Mouse (Mus musculus) midbrain, postnatal 0 days (tissue): ENCODE measurements around the gene Atf1. TPM values are rescaled to one million over a fixed set of nuclear protein-coding genes. Genes with fewer than 3 reads are reported as not detected.

Experiments
- ATAC-seq: fragments of 200-750 bp; cut with Nextera tagmentation; 2 replicates; pipeline ENCODE4 v1.8.0; 2017; ENCODE audit warnings: moderate number of reproducible peaks, mild to moderate bottlenecking, moderate TSS enrichment, moderate library complexity; ENCODE audit not compliant: low FRiP score
- DNase-seq: peaks from one replicate; pipeline ENCODE4 v3.0.0-alpha.2; 2015; ENCODE audit warnings: low spot score
- H3K27ac ChIP-seq: fragments of 300-500 bp; sonication (generic); 2 replicates; pipeline ENCODE4 v1.5.1; 2014; ENCODE audit warnings: low read depth, mild to moderate bottlenecking, low read length, mixed read lengths
- H3K27me3 ChIP-seq: fragments of 300-500 bp; sonication (generic); 2 replicates; pipeline ENCODE4 v1.6.1; 2014; ENCODE audit warnings: low read length, control low read depth, mixed read lengths; ENCODE audit not compliant: insufficient read depth
- H3K36me3 ChIP-seq: fragments of 300-500 bp; sonication (generic); 2 replicates; pipeline ENCODE4 v1.6.1; 2014; ENCODE audit warnings: low read length, control low read depth, mixed read lengths; ENCODE audit not compliant: insufficient read depth
- H3K4me1 ChIP-seq: fragments of 300-500 bp; sonication (generic); 2 replicates; pipeline ENCODE4 v1.6.1; 2014; ENCODE audit warnings: mild to moderate bottlenecking, control low read depth, antibody characterized with exemption, low read length, mixed read lengths; ENCODE audit not compliant: insufficient read depth
- H3K4me2 ChIP-seq: fragments of 300-500 bp; sonication (generic); 2 replicates; pipeline ENCODE4 v1.6.1; 2014; ENCODE audit warnings: low read depth, mild to moderate bottlenecking, low read length, mixed read lengths; ENCODE audit not compliant: poor library complexity, severe bottlenecking
- H3K4me3 ChIP-seq: fragments of 300-500 bp; sonication (generic); 2 replicates; pipeline ENCODE4 v1.5.1; 2014; ENCODE audit warnings: low read depth, mild to moderate bottlenecking, low read length, moderate library complexity
- H3K9ac ChIP-seq: fragments of 300-500 bp; sonication (generic); replicated peaks from 2 replicates; pipeline ENCODE4 v1.6.1; 2014; ENCODE audit warnings: mild to moderate bottlenecking, low read length, moderate library complexity, mixed read lengths; ENCODE audit not compliant: poor library complexity, severe bottlenecking
- H3K9me3 ChIP-seq: fragments of 300-500 bp; sonication (generic); 2 replicates; pipeline ENCODE4 v1.6.1; 2016; ENCODE audit warnings: low read length, control low read depth
- CTCF ChIP-seq: IDR thresholded peaks from 2 replicates; pipeline ENCODE4 v1.5.1; 2016; ENCODE audit warnings: antibody characterized with exemption, mild to moderate bottlenecking
- WGBS: fragments of 180-500 bp; shearing (Covaris S2); extraction: QIAGEN DNeasy Blood & Tissue Kit; methylation state at CpG from one replicate; pipeline ENCODE4 v1.1.7; 2014; 5-methylcytosine and 5-hydroxymethylcytosine counted together
- polyA plus RNA-seq: library from polyadenylated mRNA; unstranded; fragments of >200 nt; fragmentation: Nextera tagmentation; extraction: Ambion mirVana; gene quantifications from 2 replicates; pipeline ENCODE4 v1.2.1, GENCODE M21; 2015
- total RNA-seq: library from RNA; depleted of rRNA; stranded (reverse); fragments of >200 nt; gene quantifications from 2 replicates; pipeline ENCODE4 v1.2.3, GENCODE M21; 2014

The Atf1 gene
- total and polyA plus RNA-seq, 2 experiments from 2014 or later = 9.8 to 15.8 TPM

DNA sequence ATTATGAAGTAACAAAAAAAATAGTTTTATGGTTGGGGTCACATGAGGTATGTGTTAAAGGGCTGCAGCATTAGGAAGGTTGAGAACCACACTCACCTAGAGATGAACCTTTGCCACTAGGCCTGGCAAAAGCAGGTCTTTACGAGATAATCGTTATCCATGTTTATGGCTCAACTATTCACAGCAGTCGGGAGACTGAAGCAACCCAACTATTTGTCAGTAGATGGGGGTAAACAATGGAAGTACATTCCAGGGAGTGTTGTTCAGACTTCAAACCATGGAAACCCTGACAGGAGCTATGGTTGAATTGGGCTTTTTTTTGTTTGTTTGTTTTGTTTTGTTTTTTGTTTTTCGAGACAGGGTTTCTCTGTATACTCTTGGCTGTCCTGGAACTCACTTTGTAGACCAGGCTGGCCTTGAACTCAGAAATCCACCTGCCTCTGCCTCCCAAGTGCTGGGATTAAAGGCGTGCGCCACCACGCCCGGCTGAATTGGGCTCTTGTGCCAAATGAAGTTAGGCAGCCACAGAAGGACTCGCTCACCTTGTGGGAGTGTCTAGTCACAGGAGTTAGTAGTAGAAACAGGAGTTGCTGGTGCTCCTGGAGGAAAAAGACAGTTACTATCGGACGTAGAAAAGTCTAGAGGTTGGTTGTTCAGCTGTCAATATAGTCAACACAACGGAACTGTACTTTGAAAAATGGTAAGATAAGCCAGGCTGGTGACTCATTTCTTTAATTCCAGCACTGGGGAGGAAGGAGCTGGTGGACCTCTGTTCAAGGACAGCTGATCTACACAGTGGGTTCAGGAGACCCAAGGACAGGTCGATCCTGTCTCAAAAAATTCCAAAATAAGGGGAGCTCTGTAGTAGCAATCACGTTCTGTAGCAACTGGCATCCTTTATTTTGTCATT, 4.3 kb downstream of the Atf1 start:
- H3K27ac ChIP-seq = no peak overlapping the region
- peaks cover 8% of the 10 kb centered on the region; the same call in 1 of the 2 replicates for H3K4me1 ChIP-seq
- H3K4me2 ChIP-seq = no peak overlapping the region
- H3K36me3 ChIP-seq = peaks cover 13% of the 10 kb centered on the region; the same call in 1 of the 2 replicates
- WGBS = 95% methylated on average over 14 of the region's 14 CpGs
- DNase-seq (no peak), ATAC-seq (no peak)
- no peak overlapping the region for H3K4me3 ChIP-seq
- no peak for TF ChIP-seq CTCF
- H3K9ac ChIP-seq = no peak overlapping the region
- no peaks in the 10 kb centered on the region for H3K9me3 ChIP-seq
- H3K27me3 ChIP-seq = no peaks in the 10 kb centered on the region

- H3K9ac ChIP-seq = no peak overlapping the region
- ATAC-seq (no peak), DNase-seq (no peak)
- H3K36me3 ChIP-seq = peaks cover 18% of the 10 kb centered on the region
- no peak for TF ChIP-seq CTCF
- no peak overlapping the region for H3K4me2 ChIP-seq
- H3K4me3 ChIP-seq = no peak overlapping the region
- H3K27me3 ChIP-seq = no peaks in the 10 kb centered on the region
- no peaks in the 10 kb centered on the region for H3K9me3 ChIP-seq
- H3K4me1 ChIP-seq = no peaks in the 10 kb centered on the region
- no peak overlapping the region for H3K27ac ChIP-seq
- 93% methylated on average over 11 of the region's 12 CpGs for WGBS
Measured at GRCm38 (mm10) chr15:100235208-100235965, 7.8 kb downstream of the Atf1 start.

DNA sequence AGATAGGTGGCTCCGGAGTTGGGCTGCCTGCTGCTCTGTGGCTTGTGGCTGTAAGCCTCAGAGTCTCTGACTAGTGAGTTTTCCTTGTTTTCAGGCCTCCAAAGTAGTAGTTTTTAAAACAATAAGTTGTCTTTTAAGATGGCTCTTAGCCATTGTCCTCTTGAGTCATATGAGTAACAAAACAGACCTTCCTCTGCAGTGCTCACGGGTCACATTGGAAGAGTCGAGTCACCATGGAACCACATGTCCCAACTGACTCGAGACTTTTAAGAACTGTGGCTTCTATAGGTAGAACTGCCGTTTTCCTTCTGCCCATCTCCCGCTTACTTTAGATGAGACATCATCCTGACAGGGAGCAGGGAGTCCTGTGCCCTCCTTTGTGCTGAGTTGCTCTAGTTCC, 9.3 kb downstream of the Atf1 start:
- H3K27ac ChIP-seq = no peak overlapping the region
- TF ChIP-seq CTCF = no peak
- no peak overlapping the region for H3K4me2 ChIP-seq
- DNase-seq (no peak), ATAC-seq (no peak)
- no peaks in the 10 kb centered on the region for H3K4me1 ChIP-seq
- no peaks in the 10 kb centered on the region for H3K9me3 ChIP-seq
- H3K27me3 ChIP-seq = no peaks in the 10 kb centered on the region
- 94% methylated on average over 6 of the region's 6 CpGs for WGBS
- H3K36me3 ChIP-seq = peaks cover 24% of the 10 kb centered on the region
- H3K4me3 ChIP-seq = no peak overlapping the region
- H3K9ac ChIP-seq = no peak overlapping the region

- Histone ChIP-seq H3K4me3 (no peak overlapping the region), H3K4me1 (no peaks in the 10 kb centered on the region), H3K27ac (no peak overlapping the region), H3K27me3 (no peaks in the 10 kb centered on the region), H3K9me3 (no peaks in the 10 kb centered on the region), H3K9ac (no peak overlapping the region), H3K4me2 (no peak overlapping the region), H3K36me3 (peaks cover 21% of the 10 kb centered on the region)
- DNase-seq (no peak), ATAC-seq (no peak)
- 91% methylated on average over 6 of the region's 6 CpGs for WGBS
- no peak for TF ChIP-seq CTCF
Measured at GRCm38 (mm10) chr15:100241780-100242179, 14.2 kb downstream of the Atf1 start.

DNA sequence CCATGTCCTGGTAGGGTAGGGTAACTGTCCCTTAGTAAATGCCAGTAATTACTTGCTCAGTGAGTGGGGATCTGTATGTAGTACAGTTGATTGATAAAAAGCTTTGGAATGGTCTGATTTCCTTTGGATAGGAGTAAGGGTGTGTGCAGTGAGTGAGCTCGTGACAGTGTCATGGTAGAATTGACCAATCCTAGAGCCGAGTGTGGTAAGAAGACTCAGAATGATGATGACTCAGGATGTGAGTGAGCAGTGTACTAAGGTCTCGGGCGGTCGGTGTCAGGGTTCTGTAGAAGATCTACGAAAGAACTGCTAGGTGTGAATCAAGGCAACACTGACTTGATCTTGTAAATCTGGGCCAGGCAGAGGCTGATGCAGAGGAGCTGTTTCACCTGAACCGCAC, 18.3 kb downstream of the Atf1 start:
- DNase-seq (no peak), ATAC-seq (no peak)
- Histone ChIP-seq H3K4me2 (no peak overlapping the region), H3K9me3 (no peaks in the 10 kb centered on the region), H3K4me3 (no peak overlapping the region), H3K9ac (no peak overlapping the region), H3K4me1 (no peaks in the 10 kb centered on the region), H3K36me3 (peaks cover 19% of the 10 kb centered on the region), H3K27ac (no peak overlapping the region), H3K27me3 (no peaks in the 10 kb centered on the region)
- TF ChIP-seq CTCF = no peak
- WGBS = 95% methylated on average over 7 of the region's 7 CpGs

DNA sequence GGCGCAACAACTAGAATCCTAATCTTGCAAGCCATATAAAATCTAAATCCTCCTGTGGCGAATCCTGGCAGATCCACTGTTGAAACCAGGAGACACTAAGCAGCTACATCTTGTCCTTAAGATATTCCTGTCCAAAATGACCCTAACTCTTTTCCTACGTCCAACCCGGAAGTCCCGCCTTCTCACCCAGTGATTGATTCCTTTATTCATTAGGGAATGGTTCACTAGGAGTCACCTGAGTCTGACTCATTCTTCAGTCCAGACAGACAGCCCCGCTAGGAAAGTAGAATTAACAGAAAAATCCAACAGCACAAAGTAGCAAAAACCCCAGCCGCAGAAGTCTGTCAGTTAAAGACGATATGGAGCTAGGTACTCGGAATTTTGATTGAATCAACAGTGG, 19.7 kb downstream of the Atf1 start:
- Histone ChIP-seq H3K36me3 (peaks cover 19% of the 10 kb centered on the region), H3K9ac (no peak overlapping the region), H3K4me2 (no peak overlapping the region), H3K4me3 (no peak overlapping the region), H3K27me3 (no peaks in the 10 kb centered on the region), H3K27ac (no peak overlapping the region), H3K4me1 (no peaks in the 10 kb centered on the region), H3K9me3 (no peaks in the 10 kb centered on the region)
- ATAC-seq (no peak), DNase-seq (no peak)
- 94% methylated on average over 9 of the region's 9 CpGs for WGBS
- no peak for TF ChIP-seq CTCF
